13 mouse cellular contexts compared by ENCODE assay signal in the genomic region with DNA sequence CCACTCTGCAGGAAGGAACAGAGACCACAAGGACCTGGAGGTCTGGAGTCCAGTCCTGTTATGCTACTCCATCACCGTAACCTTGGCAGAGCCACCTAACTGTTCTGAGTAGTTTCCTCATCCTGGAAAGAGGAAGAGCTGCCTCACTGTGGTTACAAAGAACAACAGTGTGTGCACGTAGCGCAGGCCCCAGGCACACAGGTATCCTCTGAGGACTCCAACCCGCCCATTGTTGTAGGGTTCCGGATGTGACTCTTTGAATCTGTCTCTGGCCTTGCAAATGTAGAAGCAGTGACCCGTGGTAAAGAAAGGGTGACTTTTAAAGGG. TPM values are rescaled to one million over a fixed set of nuclear protein-coding genes. Genes with fewer than 3 reads are reported as not detected.
DNase-seq lines count a peak whose midpoint lies in the region; ATAC-seq and TF ChIP-seq lines count a peak whose summit lies in the region.
"Had no signal": no experiment of that assay in that cellular context is flagged by ENCODE, and none has a peak within 500 bp of the region (broad histone marks: within the 10 kb centered on the region; RNA-seq: fewer than 3 reads in every experiment).

No protein-coding gene starts in this region.

- TF ChIP-seq EP300 in CH12.LX (IDR thresholded peaks at IDR 0.05; ENCODE audit: low read length) (no peak), MEL (IDR thresholded peaks at IDR 0.05; ENCODE audit: low read depth in 1 of 2, low read length in 2 of 2) (peak; percentile 67 to 74; a peak in 3 of 4 replicates)

- H3K36me3 ChIP-seq in lung, embryonic 14.5 days (ENCODE audit: insufficient read depth): no peaks in the 10 kb centered on the region
- H3K36me3 ChIP-seq in CH12.LX (replicated peaks in 1 of 2; ENCODE audit: control insufficient read depth in 1 of 2, insufficient read depth in 1 of 2, low read length in 1 of 2): no peaks in the 10 kb centered on the region
- H3K36me3 ChIP-seq in MEL (ENCODE audit: control insufficient read depth in 1 of 2, insufficient read depth in 2 of 2, low read length in 2 of 2): peaks cover 0 to 13% of the 10 kb centered on the region in 2 experiments; a peak in 2 of 4 replicates

- dilution Hi-C loops in CH12.LX (cut with MboI; ENCODE audit: extremely low pct_ligation_motif_present, extremely low pct_unique_long_range_greater_than_20kb, low sequenced_read_pairs): no loop called here

- peak overlapping the region; percentile 29; the same call in 1 of the 2 replicates for H3K4me2 ChIP-seq in lung, embryonic 14.5 days
- no peak overlapping the region for H3K4me2 ChIP-seq in CH12.LX (ENCODE audit: insufficient read depth, low read depth, poor library complexity, severe bottlenecking)
- H3K4me2 ChIP-seq: heart, embryonic 11.5 days had no signal

- 0 out of 2 replicates have a peak, but pooled peaks cover 4% of the 10 kb centered on the region for H3K4me1 ChIP-seq in lung, embryonic 14.5 days (ENCODE audit: insufficient read depth)
- H3K4me1 ChIP-seq in CH12.LX (ENCODE audit: control insufficient read depth in 1 of 2, insufficient read depth in 2 of 2) (peaks cover 0 to 13% of the 10 kb centered on the region in 2 experiments; a peak in 3 of 4 replicates), MEL (ENCODE audit: control insufficient read depth in 1 of 2, insufficient read depth in 2 of 2, low read length in 2 of 2) (peaks cover 16 to 22% of the 10 kb centered on the region in 2 experiments)

- no peaks in the 10 kb centered on the region for H3K27me3 ChIP-seq in lung, embryonic 14.5 days (ENCODE audit: insufficient read depth, low read length)
- no peaks in the 10 kb centered on the region for H3K27me3 ChIP-seq in CH12.LX (replicated peaks)
- no peaks in the 10 kb centered on the region for H3K27me3 ChIP-seq in MEL (ENCODE audit: control insufficient read depth in 1 of 2, insufficient read depth in 2 of 2, low read length in 2 of 2)

- DNase-seq in lung, embryonic 14.5 days: peak; percentile 15
- no peak for DNase-seq in lung, postnatal 36 days
- DNase-seq in CH12.LX (ENCODE audit: extremely low read depth): peak; percentile 65
- DNase-seq in MEL (ENCODE audit: low read depth, low spot score): peak; percentile 90
- DNase-seq in ovary, postnatal 10 days (ENCODE audit: low spot score): no peak
- DNase-seq in cerebellum, adult 8-10 months: no peak
- DNase-seq: cerebellum, adult 9-11 months; kidney, postnatal 36 days had no signal

- no peak overlapping the region for H3K9ac ChIP-seq in lung, embryonic 14.5 days
- H3K9ac ChIP-seq in CH12.LX (ENCODE audit: insufficient read depth, low read depth): no peak overlapping the region
- no peak overlapping the region for H3K9ac ChIP-seq in MEL (ENCODE audit: control insufficient read depth, low read depth, low read length, poor library complexity, severe bottlenecking)
- H3K9ac ChIP-seq: liver, embryonic 14.5 days had no signal

- no peaks in the 10 kb centered on the region for H3K9me3 ChIP-seq in lung, embryonic 14.5 days (ENCODE audit: low read depth, low read length)
- H3K9me3 ChIP-seq in CH12.LX (replicated peaks; ENCODE audit: low read length): peaks cover 2% of the 10 kb centered on the region
- no peaks in the 10 kb centered on the region for H3K9me3 ChIP-seq in MEL (replicated peaks; ENCODE audit: insufficient read depth, low read length)

- no peak for TF ChIP-seq RAD21 in CH12.LX (IDR thresholded peaks at IDR 0.05; ENCODE audit: low read depth, low read length)
- no peak for TF ChIP-seq RAD21 in MEL (IDR thresholded peaks at IDR 0.05; ENCODE audit: low read depth, low read length)

- no peaks in the 10 kb centered on the region for H3K79me2 ChIP-seq in CH12.LX (replicated peaks; ENCODE audit: control insufficient read depth, extremely low read depth, insufficient read depth, poor library complexity, severe bottlenecking)
- no peaks in the 10 kb centered on the region for H3K79me2 ChIP-seq in MEL (ENCODE audit: control insufficient read depth, insufficient read depth, low read length, poor library complexity)

- WGBS in lung, embryonic 14.5 days: 56% methylated on average over 6 of the region's 6 CpGs

- in situ Hi-C loops in CH12.LX (cut with MboI; ENCODE audit: low pct_ligation_motif_present, low pct_unique_long_range_greater_than_20kb, low sequenced_read_pairs): no loop called here

- no peak overlapping the region for H3K4me3 ChIP-seq in lung, embryonic 14.5 days (ENCODE audit: low read depth, low read length)
- H3K4me3 ChIP-seq in CH12.LX (replicated peaks in 1 of 3; ENCODE audit: low read depth in 2 of 3, low read length in 2 of 3, poor library complexity in 1 of 3) (no peak overlapping the region), MEL (ENCODE audit: control insufficient read depth in 1 of 2, insufficient read depth in 1 of 2, low read depth in 2 of 2, low read length in 2 of 2) (0 out of 4 replicates have a peak overlapping the region, but pooled peaks of 1 of the 2 experiments have one; percentile 10)
- H3K4me3 ChIP-seq: erythroblast, embryonic 14.5 days had no signal

- ATAC-seq in lung, embryonic 14.5 days (ENCODE audit: insufficient read depth): no peak
- peak; percentile 87 for ATAC-seq in megakaryocyte, adult 5-6 weeks (ENCODE audit: poor library complexity, severe bottlenecking)
- ATAC-seq: inflammation-experienced regulatory T-cells, adult 6 months had no signal

- no peak for TF ChIP-seq POLR2A in CH12.LX (IDR thresholded peaks at IDR 0.05; ENCODE audit: low read depth, low read length)
- no peak for TF ChIP-seq POLR2A in MEL (IDR thresholded peaks at IDR 0.05; ENCODE audit: control insufficient read depth in 1 of 2, insufficient read depth in 1 of 2, low read depth in 1 of 2, low read length in 2 of 2, poor library complexity in 1 of 2)

- no peak for TF ChIP-seq CTCF in lung, embryonic 14.5 days (IDR thresholded peaks at IDR 0.05; ENCODE audit: low read depth)
- no peak for TF ChIP-seq CTCF in CH12.LX (conservative IDR thresholded peaks at IDR 0.05 in 1 of 2, IDR thresholded peaks at IDR 0.05 in 1 of 2; ENCODE audit: low read depth in 2 of 2, low read length in 2 of 2)
- TF ChIP-seq CTCF in MEL (IDR thresholded peaks at IDR 0.05 in 2 of 3, conservative IDR thresholded peaks at IDR 0.05 in 1 of 3; ENCODE audit: control insufficient read depth in 1 of 3, insufficient read depth in 1 of 3, low read depth in 2 of 3, low read length in 3 of 3, poor library complexity in 1 of 3, severe bottlenecking in 1 of 3): no peak

- H3K27ac ChIP-seq in lung, embryonic 14.5 days (ENCODE audit: low read depth): peak overlapping the region; percentile 58
- no peak overlapping the region for H3K27ac ChIP-seq in CH12.LX (ENCODE audit: insufficient read depth, low read depth)
- H3K27ac ChIP-seq in MEL (ENCODE audit: control insufficient read depth, low read depth, low read length): no peak overlapping the region; the same call in 1 of the 2 replicates
- H3K27ac ChIP-seq: liver, embryonic 14.5 days had no signal

TF ChIP-seq in CH12.LX, 34 proteins besides CTCF, POLR2A, EP300 and RAD21 (continues in another document):
- TF ChIP-seq MAFK (IDR thresholded peaks at IDR 0.05; ENCODE audit: insufficient replicate concordance, low read length) (no peak), CHD1 (IDR thresholded peaks at IDR 0.05; ENCODE audit: low read depth, low read length) (no peak), BHLHE40 (IDR thresholded peaks at IDR 0.05; ENCODE audit: low read depth, low read length) (peak; percentile 59), JUN (IDR thresholded peaks at IDR 0.05; ENCODE audit: insufficient read depth, low read depth, low read length) (no peak), ZKSCAN1 (IDR thresholded peaks at IDR 0.05; ENCODE audit: borderline replicate concordance, low read depth, low read length) (no peak), TCF12 (IDR thresholded peaks at IDR 0.05; ENCODE audit: low read depth, low read length) (no peak), IRF4 (IDR thresholded peaks at IDR 0.05; ENCODE audit: low read depth, low read length) (no peak), MEF2A (IDR thresholded peaks at IDR 0.05; ENCODE audit: borderline replicate concordance, low read depth, low read length) (no peak), USF2 (conservative IDR thresholded peaks at IDR 0.05; ENCODE audit: low read depth, low read length) (no peak), ZNF384 (IDR thresholded peaks at IDR 0.05; ENCODE audit: low read depth, low read length) (no peak), E2F4 (IDR thresholded peaks at IDR 0.05; ENCODE audit: insufficient replicate concordance, low read depth, low read length) (no peak), HCFC1 (IDR thresholded peaks at IDR 0.05; ENCODE audit: low read depth, low read length) (no peak), CHD2 (IDR thresholded peaks at IDR 0.05; ENCODE audit: low read length) (no peak)

TF ChIP-seq in MEL, 35 proteins besides CTCF, POLR2A, EP300 and RAD21 (continues in another document):
- TF ChIP-seq BHLHE40 (IDR thresholded peaks at IDR 0.05; ENCODE audit: borderline replicate concordance, low read depth, low read length) (peak; percentile 35; the same call in 1 of the 2 replicates), SIN3A (IDR thresholded peaks at IDR 0.05; ENCODE audit: low read length) (peak; percentile 50; the same call in 1 of the 2 replicates), TCF12 (IDR thresholded peaks at IDR 0.05; ENCODE audit: low read depth, low read length) (no peak; the same call in 1 of the 2 replicates), ELF1 (IDR thresholded peaks at IDR 0.05; ENCODE audit: low read depth, low read length) (0 out of 2 replicates have a peak, but pooled peaks have one; percentile 28), GABPA (IDR thresholded peaks at IDR 0.05; ENCODE audit: low read depth, low read length) (0 out of 2 replicates have a peak, but pooled peaks have one; percentile 8), ZMIZ1 (IDR thresholded peaks at IDR 0.05; ENCODE audit: low read depth, low read length) (peak; percentile 60; the same call in 1 of the 2 replicates), USF2 (IDR thresholded peaks at IDR 0.05; ENCODE audit: borderline replicate concordance in 1 of 2, insufficient read depth in 1 of 2, low read depth in 1 of 2, low read length in 2 of 2) (no peak), ETS1 (IDR thresholded peaks at IDR 0.05; ENCODE audit: low read depth, low read length) (peak; percentile 65), CHD2 (IDR thresholded peaks at IDR 0.05; ENCODE audit: low read length) (no peak), JUND (IDR thresholded peaks at IDR 0.05; ENCODE audit: low read depth, low read length) (0 out of 2 replicates have a peak, but pooled peaks have one; percentile 29), HCFC1 (IDR thresholded peaks at IDR 0.05; ENCODE audit: low read depth, low read length) (0 out of 2 replicates have a peak, but pooled peaks have one; percentile 32)

RNA-seq across cellular contexts. Expression of gene Egln3, which starts 39.0 kb away (rescaled TPM):
- 11.4 and 15.5 TPM in 2 replicates for polyA plus RNA-seq in lung, embryonic 14.5 days (2014; fragmentation: Nextera tagmentation; extraction: Ambion mirVana)
- total RNA-seq in CH12.LX (2012; rRNA removed) (not detected in 2 replicates), CH12.LX (2014; rRNA removed) (0.11 TPM in 1 of 2 replicates, not detected in the other), MEL (2012; rRNA removed) (3.2 and 13.9 TPM in 2 replicates)
- polyA plus RNA-seq in CH12.LX (2012; ENCODE audit: insufficient read length, low read depth) (not detected in 2 replicates), MEL (2012; ENCODE audit: insufficient read depth in 1 of 2, insufficient read length in 2 of 2, low read depth in 1 of 2, low replicate concordance in 2 of 2, missing spikeins in 1 of 2) (10 to 100 TPM in 1 of 2 experiments, not detected in 1; 30.1 TPM)
- total RNA-seq in megakaryocyte, adult 5-6 weeks (2015): 3.3 and 3.6 TPM in 2 replicates
- total RNA-seq in megakaryocyte, adult 5-6 weeks (2017): 1.7 and 1.9 TPM in 2 replicates
- polyA plus RNA-seq: erythroblast, embryonic 14.5 days had no signal

Comparison
In these comparisons a context has a peak if more than half of its experiments do, and no peak if none do; other contexts are left out.
1. DNase-seq: peak in lung, embryonic 14.5 days (single experiment), CH12.LX (single experiment) and MEL (single experiment); none in lung, postnatal 36 days (single experiment), ovary, postnatal 10 days (single experiment) and cerebellum, adult 8-10 months (single experiment).